Mouse (Mus musculus): ENCODE data around the gene Anks1.

GRCm38 (mm10) chr17:27908206-27908887, 759 bp upstream of the Anks1 start:
- no peak for TF ChIP-seq FLI1 (IDR thresholded peaks at IDR 0.05; ENCODE audit: low read length)
- no peak for TF ChIP-seq GATA1 (IDR thresholded peaks at IDR 0.05; ENCODE audit: borderline replicate concordance, low read length)

All from megakaryocyte, embryonic 14.5 days (primary cell).